Mouse (Mus musculus) liver, adult (tissue): Measurements from ENCODE around the gene Olfr891.

ENCODE experiments used
- GATA4 ChIP-seq: IDR thresholded peaks from 2 replicates; pipeline ENCODE4 v1.6.1; 2014; ENCODE audit warnings: mild to moderate bottlenecking, low read length; ENCODE audit not compliant: insufficient replicate concordance

The Olfr891 gene

GRCm38 (mm10) chr9:38180721-38181120 is at the start of gene Olfr891:
TSS of gene Olfr891 (minus strand) at chr9:38180821.
- no peak for TF ChIP-seq GATA4

- TF ChIP-seq GATA4, result no peak
Measured at GRCm38 (mm10) chr9:38217755-38218154, 37.1 kb upstream of the Olfr891 start, which contains the start of gene Olfr894. TSS of gene Olfr894 (plus strand) at chr9:38218055.

DNA sequence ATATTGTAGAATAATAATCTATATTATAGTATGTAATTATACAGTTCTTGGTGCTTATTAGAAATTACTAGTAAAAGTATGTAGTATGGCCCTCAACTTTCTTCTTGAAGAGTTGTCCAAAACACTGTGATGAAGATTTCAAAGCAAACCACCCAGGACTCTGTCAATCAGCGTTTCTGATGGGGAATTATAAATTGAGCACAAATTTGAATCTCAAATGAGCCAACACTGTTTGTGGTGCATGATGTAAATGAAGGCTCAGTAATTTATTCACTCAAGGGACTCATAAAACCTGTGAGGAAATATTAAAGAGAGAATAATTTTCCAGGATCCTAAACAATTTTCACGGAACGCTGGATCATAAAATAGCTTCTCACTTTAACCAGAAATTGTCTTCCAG is 27.4 kb upstream of the Olfr891 start, which contains the start of gene Olfr893:
Olfr893 (plus strand) TSS at position 301 of the 400 bp plus-strand sequence.
- TF ChIP-seq GATA4, result no peak

GRCm38 (mm10) chr9:38142217-38142616 is 38.4 kb downstream of the Olfr891 start, which contains the start of gene Olfr890:
TSS of gene Olfr890 (plus strand) at chr9:38142517.
- TF ChIP-seq GATA4, result no peak
